21 mouse cellular contexts compared by ENCODE assay signal in genomic region chr2:91139311-91139710, GRCm38 (mm10). TPM values are rescaled to one million over a fixed set of nuclear protein-coding genes. Genes with fewer than 3 reads are reported as not detected.
A peak's percentile ranks its signal among the peaks of the same experiment; 100 is the strongest.
DNase-seq lines count a peak whose midpoint lies in the region; ATAC-seq and TF ChIP-seq lines count a peak whose summit lies in the region.
"Had no signal": no experiment of that assay in that cellular context is flagged by ENCODE, and none has a peak within 500 bp of the region (broad histone marks: within the 10 kb centered on the region; RNA-seq: fewer than 3 reads in every experiment).

No protein-coding gene starts in this region.

- H3K9ac ChIP-seq in heart, embryonic 13.5 days: no peak overlapping the region
- H3K9ac ChIP-seq in heart, embryonic 12.5 days: no peak overlapping the region
- 0 out of 2 replicates have a peak overlapping the region, but pooled peaks have one; percentile 24 for H3K9ac ChIP-seq in midbrain, postnatal 0 days (replicated peaks; ENCODE audit: low read length, poor library complexity, severe bottlenecking)
- H3K9ac ChIP-seq in midbrain, embryonic 11.5 days (ENCODE audit: low read length): no peak overlapping the region
- H3K9ac ChIP-seq: embryonic facial prominence, embryonic 13.5 days; forebrain, embryonic 12.5 days; hindbrain, embryonic 15.5 days had no signal

- 57% methylated on average over 5 of the region's 5 CpGs for WGBS in heart, embryonic 13.5 days
- 51% methylated on average over 5 of the region's 5 CpGs for WGBS in heart, embryonic 12.5 days
- 74% methylated on average over 5 of the region's 5 CpGs for WGBS in midbrain, postnatal 0 days
- WGBS in midbrain, embryonic 11.5 days: 67% methylated on average over 5 of the region's 5 CpGs

- peak overlapping the region; percentile 45; the same call in 1 of the 2 replicates for H3K27ac ChIP-seq in heart, embryonic 13.5 days (replicated peaks)
- H3K27ac ChIP-seq in heart, embryonic 12.5 days (ENCODE audit: poor library complexity, severe bottlenecking): no peak overlapping the region
- no peak overlapping the region for H3K27ac ChIP-seq in midbrain, postnatal 0 days (ENCODE audit: low read depth, low read length)
- no peak overlapping the region for H3K27ac ChIP-seq in midbrain, embryonic 11.5 days (ENCODE audit: low read depth, low read length)
- H3K27ac ChIP-seq: embryonic facial prominence, embryonic 13.5 days; forebrain, embryonic 12.5 days; hindbrain, embryonic 15.5 days had no signal

- no peak overlapping the region for H3K4me3 ChIP-seq in heart, embryonic 13.5 days
- H3K4me3 ChIP-seq in heart, embryonic 12.5 days: no peak overlapping the region
- no peak overlapping the region for H3K4me3 ChIP-seq in midbrain, postnatal 0 days (ENCODE audit: low read depth, low read length)
- H3K4me3 ChIP-seq in midbrain, embryonic 11.5 days (ENCODE audit: low read depth, low read length): no peak overlapping the region
- H3K4me3 ChIP-seq: embryonic facial prominence, embryonic 13.5 days; forebrain, embryonic 12.5 days; hindbrain, embryonic 15.5 days had no signal

- no peak overlapping the region for H3K4me2 ChIP-seq in heart, embryonic 13.5 days
- H3K4me2 ChIP-seq in heart, embryonic 12.5 days: no peak overlapping the region
- no peak overlapping the region for H3K4me2 ChIP-seq in midbrain, postnatal 0 days (ENCODE audit: low read depth, low read length, poor library complexity, severe bottlenecking)
- no peak overlapping the region for H3K4me2 ChIP-seq in midbrain, embryonic 11.5 days
- H3K4me2 ChIP-seq: embryonic facial prominence, embryonic 13.5 days; forebrain, embryonic 12.5 days; heart, embryonic 11.5 days; hindbrain, embryonic 15.5 days had no signal

- TF ChIP-seq CTCF in midbrain, postnatal 0 days (IDR thresholded peaks at IDR 0.05): no peak

- H3K9me3 ChIP-seq in heart, embryonic 13.5 days: no peaks in the 10 kb centered on the region
- no peaks in the 10 kb centered on the region for H3K9me3 ChIP-seq in heart, embryonic 12.5 days (replicated peaks)
- no peaks in the 10 kb centered on the region for H3K9me3 ChIP-seq in midbrain, postnatal 0 days (ENCODE audit: low read length)
- H3K9me3 ChIP-seq in midbrain, embryonic 11.5 days (ENCODE audit: control insufficient read depth, low read length): no peaks in the 10 kb centered on the region
- H3K9me3 ChIP-seq: embryonic facial prominence, embryonic 13.5 days; forebrain, embryonic 12.5 days; G1E; hindbrain, embryonic 15.5 days had no signal

- peaks cover 61% of the 10 kb centered on the region for H3K36me3 ChIP-seq in heart, embryonic 13.5 days
- H3K36me3 ChIP-seq in heart, embryonic 12.5 days: peaks cover 59% of the 10 kb centered on the region
- peaks cover 66% of the 10 kb centered on the region for H3K36me3 ChIP-seq in midbrain, postnatal 0 days (ENCODE audit: insufficient read depth, low read length)
- peaks cover 8% of the 10 kb centered on the region for H3K36me3 ChIP-seq in midbrain, embryonic 11.5 days (ENCODE audit: control insufficient read depth, insufficient read depth, low read length)

- H3K27me3 ChIP-seq in heart, embryonic 13.5 days (replicated peaks): no peaks in the 10 kb centered on the region
- H3K27me3 ChIP-seq in heart, embryonic 12.5 days (replicated peaks): no peaks in the 10 kb centered on the region
- H3K27me3 ChIP-seq in midbrain, postnatal 0 days (ENCODE audit: insufficient read depth, low read length): no peaks in the 10 kb centered on the region
- no peaks in the 10 kb centered on the region for H3K27me3 ChIP-seq in midbrain, embryonic 11.5 days (ENCODE audit: control insufficient read depth, insufficient read depth, low read length)
- H3K27me3 ChIP-seq: embryonic facial prominence, embryonic 13.5 days; forebrain, embryonic 12.5 days; hindbrain, embryonic 15.5 days had no signal

- peaks cover 22% of the 10 kb centered on the region for H3K4me1 ChIP-seq in heart, embryonic 13.5 days
- 0 out of 2 replicates have a peak, but pooled peaks cover 23% of the 10 kb centered on the region for H3K4me1 ChIP-seq in heart, embryonic 12.5 days (replicated peaks)
- H3K4me1 ChIP-seq in midbrain, postnatal 0 days (ENCODE audit: insufficient read depth, low read length): no peaks in the 10 kb centered on the region
- no peaks in the 10 kb centered on the region for H3K4me1 ChIP-seq in midbrain, embryonic 11.5 days (ENCODE audit: control insufficient read depth, insufficient read depth, low read length)
- H3K4me1 ChIP-seq: embryonic facial prominence, embryonic 13.5 days; forebrain, embryonic 12.5 days; hindbrain, embryonic 15.5 days had no signal

- DNase-seq in midbrain, postnatal 0 days (ENCODE audit: low spot score): no peak
- DNase-seq in midbrain, embryonic 11.5 days (ENCODE audit: low spot score, missing footprints): no peak
- DNase-seq in R1 (ENCODE audit: low read depth, low spot score): peak; percentile 32
- no peak for DNase-seq in left cerebral cortex, adult 11 months (ENCODE audit: low spot score)
- no peak for DNase-seq in natural killer cell, adult 2 months (ENCODE audit: low spot score in 2 of 2)
- DNase-seq: adrenal gland, adult 2 months; adrenal gland, postnatal 25 days; cerebellum, adult 9-10 months; cerebellum, postnatal 25 days; gastrocnemius, postnatal 14 days; kidney, adult 2 months had no signal

- no peak for ATAC-seq in heart, embryonic 13.5 days (ENCODE audit: extremely low read depth, insufficient number of reproducible peaks, low FRiP score, low TSS enrichment)
- ATAC-seq in heart, embryonic 12.5 days (ENCODE audit: insufficient number of reproducible peaks, low FRiP score): no peak
- no peak for ATAC-seq in midbrain, postnatal 0 days (ENCODE audit: low FRiP score)
- ATAC-seq in midbrain, embryonic 11.5 days (ENCODE audit: low FRiP score): no peak
- ATAC-seq: forebrain, embryonic 16.5 days; intestine, embryonic 16.5 days had no signal

RNA-seq across cellular contexts. Expression of gene Mybpc3, which starts 21.4 kb away (rescaled TPM):
- 806 and 882 TPM in 2 replicates for polyA plus RNA-seq in heart, embryonic 13.5 days (2015; fragmentation: Nextera tagmentation; extraction: Ambion mirVana)
- 1,039 and 1,047 TPM in 2 replicates for polyA plus RNA-seq in heart, embryonic 12.5 days (2016; fragmentation: Nextera tagmentation; extraction: Ambion mirVana)
- 0.09 TPM in 1 of 2 replicates, not detected in the other for total RNA-seq in midbrain, postnatal 0 days (2014; rRNA removed)
- not detected in 2 replicates for polyA plus RNA-seq in midbrain, postnatal 0 days (2015; fragmentation: Nextera tagmentation; extraction: Ambion mirVana)
- polyA plus RNA-seq in midbrain, embryonic 11.5 days (2014; fragmentation: Nextera tagmentation; extraction: Ambion mirVana): not detected in 2 replicates
- total RNA-seq: adrenal gland, postnatal 25 days; G1E had no signal
- polyA plus RNA-seq: adrenal gland, adult 2 months; forebrain, embryonic 16.5 days; G1E; hindbrain, embryonic 11.5 days; hindbrain, embryonic 15.5 days; intestine, embryonic 16.5 days had no signal

RNA-seq across cellular contexts. Expression of gene Madd, which starts 44.3 kb away (rescaled TPM):
- 5.1 and 5.9 TPM in 2 replicates for polyA plus RNA-seq in heart, embryonic 13.5 days (2015; fragmentation: Nextera tagmentation; extraction: Ambion mirVana)
- 6.5 and 7.7 TPM in 2 replicates for polyA plus RNA-seq in heart, embryonic 12.5 days (2016; fragmentation: Nextera tagmentation; extraction: Ambion mirVana)
- 74.8 and 87.1 TPM in 2 replicates for total RNA-seq in midbrain, postnatal 0 days (2014; rRNA removed)
- 36.9 and 39.8 TPM in 2 replicates for polyA plus RNA-seq in midbrain, postnatal 0 days (2015; fragmentation: Nextera tagmentation; extraction: Ambion mirVana)
- 16.9 and 17.3 TPM in 2 replicates for polyA plus RNA-seq in midbrain, embryonic 11.5 days (2014; fragmentation: Nextera tagmentation; extraction: Ambion mirVana)

RNA-seq across cellular contexts. Expression of gene Spi1, which starts 57.1 kb away (rescaled TPM):
- 3.5 and 3.9 TPM in 2 replicates for polyA plus RNA-seq in heart, embryonic 13.5 days (2015; fragmentation: Nextera tagmentation; extraction: Ambion mirVana)
- polyA plus RNA-seq in heart, embryonic 12.5 days (2016; fragmentation: Nextera tagmentation; extraction: Ambion mirVana): 3.0 and 3.1 TPM in 2 replicates
- total RNA-seq in midbrain, postnatal 0 days (2014; rRNA removed): 4.4 and 10.0 TPM in 2 replicates
- 4.0 and 4.2 TPM in 2 replicates for polyA plus RNA-seq in midbrain, postnatal 0 days (2015; fragmentation: Nextera tagmentation; extraction: Ambion mirVana)
- 4.0 and 4.5 TPM in 2 replicates for polyA plus RNA-seq in midbrain, embryonic 11.5 days (2014; fragmentation: Nextera tagmentation; extraction: Ambion mirVana)

Comparison
In these comparisons a context has a peak if more than half of its experiments do, and no peak if none do; other contexts are left out.
1. RNA of gene Mybpc3, which starts 21.4 kb away (polyA plus RNA-seq): 1,039 to 1,047 TPM in heart, embryonic 12.5 days and 806 to 882 TPM in heart, embryonic 13.5 days; not detected in midbrain, postnatal 0 days and not detected in midbrain, embryonic 11.5 days; every median in the first group is over 100 times any median in the second.